Mouse (Mus musculus) c-Kit-positive CD71-negative TER-119-negative erythroid progenitor cells, embryonic 14.5 days (primary cell): Measurements from ENCODE around the gene Tusc1.

Experiments used
- DNase-seq: peaks from one replicate; pipeline ENCODE4 v3.0.0-alpha.2; 2013; ENCODE audit warnings: low read depth

Gene Tusc1

DNA sequence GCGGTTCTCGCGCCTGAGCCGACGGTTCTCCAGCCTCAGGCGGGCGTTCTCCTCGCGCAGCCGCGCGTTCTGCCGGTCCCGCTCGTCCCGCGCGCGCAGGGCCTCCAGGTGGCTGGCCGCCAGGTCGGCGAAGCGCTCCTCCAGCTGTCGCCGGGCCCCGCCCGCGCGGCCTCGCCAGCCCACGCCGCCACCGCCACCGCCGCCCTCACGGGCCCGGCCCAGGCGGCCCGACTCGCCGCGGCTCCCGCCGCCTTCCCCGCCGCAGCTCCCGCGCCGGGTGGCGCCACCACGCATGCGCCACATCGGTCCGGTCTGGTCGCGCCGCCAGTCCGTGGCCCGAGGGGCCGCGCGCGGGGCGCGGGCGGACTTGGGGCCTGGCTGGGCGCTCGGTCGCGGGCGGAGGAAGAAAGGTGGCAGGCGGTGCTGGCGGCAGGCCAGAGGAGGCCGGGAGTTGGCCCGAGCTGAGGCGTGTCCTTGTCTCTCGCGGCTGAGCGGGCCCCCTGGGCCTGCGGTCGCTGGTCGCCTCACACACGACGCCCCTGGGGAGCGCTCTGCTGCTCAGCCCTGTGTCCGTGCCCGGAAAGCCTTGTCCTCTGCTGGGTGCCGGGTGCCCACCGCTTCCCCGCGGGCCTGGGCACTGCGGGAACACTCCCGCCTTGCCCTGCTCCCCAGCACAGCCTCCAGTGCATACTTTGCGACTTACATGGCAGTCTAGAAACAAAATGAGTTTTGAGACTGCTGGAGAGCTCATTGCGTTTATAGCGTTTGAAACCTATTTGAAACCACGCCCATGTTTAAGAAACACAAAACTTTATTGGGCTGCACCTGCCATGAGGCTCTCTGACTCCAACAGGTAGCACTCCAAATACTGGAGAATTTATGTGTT lies at the start of gene Tusc1:
Gene Tusc1 (minus strand): TSS at position 394 of the 886 bp plus-strand sequence.
- DNase-seq, result peak; percentile 39

DNA sequence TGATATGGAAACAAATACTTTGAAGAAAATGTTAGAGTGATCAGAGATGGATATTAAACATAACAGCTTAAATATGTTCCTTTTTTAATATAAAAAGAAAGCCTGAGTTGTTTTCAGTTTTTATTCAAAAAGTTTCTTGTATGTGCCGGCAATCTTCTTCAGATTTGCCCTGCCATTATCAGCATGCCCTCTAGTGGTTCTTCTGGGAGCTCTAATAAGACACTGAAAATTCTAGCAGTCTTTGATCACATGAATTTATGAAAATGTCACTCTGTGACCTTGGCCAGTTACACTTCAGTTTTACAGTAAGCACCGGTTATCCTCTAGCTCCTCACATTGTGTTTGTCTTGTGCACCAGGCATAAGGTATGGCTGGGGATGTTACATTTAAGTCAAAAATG lies 17.6 kb upstream of the Tusc1 start:
- no peak for DNase-seq

DNA sequence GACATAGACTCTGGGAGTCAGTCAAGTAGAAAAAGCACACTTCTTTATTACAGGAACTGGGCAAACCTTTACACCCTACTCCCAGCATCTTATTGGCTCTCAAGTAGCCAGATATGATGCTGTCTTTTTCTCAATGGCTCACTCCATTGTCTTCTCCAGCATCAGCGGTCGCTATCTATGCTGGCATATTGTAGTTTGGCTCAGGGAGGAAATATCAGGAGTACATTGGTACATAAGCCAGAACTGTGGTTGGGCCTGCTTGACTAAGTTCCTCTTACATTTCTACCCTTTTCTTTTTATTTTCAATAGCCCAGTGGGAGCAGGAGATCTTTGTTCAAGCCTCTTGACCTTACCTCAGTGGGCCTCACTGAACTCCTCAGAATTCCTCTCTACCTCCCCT lies 9.0 kb upstream of the Tusc1 start:
- no peak for DNase-seq

DNA sequence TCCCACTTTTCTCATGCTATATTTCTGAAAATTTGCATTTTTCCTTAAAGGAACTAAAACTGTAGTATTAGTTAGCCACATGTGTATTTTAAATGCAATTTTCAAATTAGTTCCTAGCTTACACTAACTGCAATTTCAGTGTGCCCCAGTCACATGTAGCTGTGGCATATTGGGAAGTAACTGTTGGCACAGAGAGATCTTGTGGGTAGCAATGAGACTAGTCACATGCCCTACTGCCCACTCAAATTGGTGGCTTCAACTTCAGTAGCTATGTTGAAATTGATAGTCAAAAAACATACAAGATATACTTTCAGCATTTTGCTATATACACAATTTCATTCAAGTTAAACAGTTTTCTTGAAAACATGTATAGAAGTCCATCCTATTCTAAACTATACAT lies 6.3 kb upstream of the Tusc1 start:
- DNase-seq, result no peak

DNA sequence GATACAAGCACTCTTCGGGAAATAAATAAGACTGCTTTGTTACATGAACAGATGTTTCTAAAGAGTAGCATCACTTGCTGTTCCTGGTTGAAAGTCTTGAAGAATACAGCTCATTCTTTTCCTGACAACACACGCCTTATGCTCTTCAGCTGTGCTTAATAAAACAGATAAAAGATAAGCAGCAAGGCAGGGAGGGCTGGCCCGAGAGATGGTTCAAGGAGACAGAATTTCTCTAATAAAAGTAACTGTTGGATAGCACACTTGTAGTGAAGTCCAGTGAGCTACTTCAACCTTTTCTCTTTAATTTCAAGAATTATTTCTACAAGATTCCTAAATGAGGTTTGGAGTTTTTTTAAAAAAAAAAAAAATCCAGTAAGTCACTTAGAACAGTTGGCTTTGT lies 2.7 kb upstream of the Tusc1 start:
- no peak for DNase-seq

DNA sequence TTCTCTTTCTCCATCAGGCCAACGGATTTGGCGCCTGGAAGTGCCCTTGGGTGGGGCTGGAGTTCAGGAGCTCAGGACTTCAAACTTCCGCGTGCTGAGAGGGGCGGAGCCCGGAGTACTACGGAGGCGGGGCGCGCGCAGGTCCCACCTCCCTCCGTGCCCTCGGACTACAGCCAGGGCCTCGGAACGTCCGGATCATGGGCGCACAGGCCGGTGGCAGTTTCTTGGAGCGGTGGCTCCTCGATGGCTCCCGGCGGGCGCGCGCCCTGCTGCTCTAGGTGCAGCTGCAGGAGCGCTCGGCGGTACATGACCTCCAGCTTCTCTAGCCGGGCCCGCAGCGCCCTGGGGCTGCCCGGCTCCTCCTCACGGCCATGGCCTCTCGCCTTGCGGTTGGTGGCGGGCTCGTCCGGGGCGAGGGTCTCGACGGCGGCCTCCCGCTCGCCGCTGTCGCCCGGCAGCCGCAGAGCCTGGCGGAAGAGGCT lies 634 bp downstream of the Tusc1 start:
- peak; percentile 51 for DNase-seq

DNA sequence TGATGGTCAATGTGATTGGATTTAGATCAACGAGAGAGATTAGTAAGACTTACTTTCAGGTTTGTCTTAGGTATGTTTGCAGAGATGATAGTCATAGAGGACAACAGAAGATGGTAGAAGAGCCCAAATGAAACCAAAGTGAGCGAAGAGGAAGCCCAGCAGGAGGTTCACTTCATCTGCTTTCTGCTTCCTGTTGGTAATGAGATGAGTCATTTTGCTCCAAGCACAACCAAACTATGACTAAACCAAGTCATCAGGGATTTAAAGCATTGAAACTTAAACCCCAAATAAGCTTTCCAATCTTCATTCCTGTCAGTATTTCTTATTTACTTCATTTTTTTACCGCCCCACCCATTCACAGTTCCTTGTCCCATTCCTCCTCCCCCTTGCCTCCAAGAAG lies 27.8 kb downstream of the Tusc1 start:
- DNase-seq, result no peak

DNA sequence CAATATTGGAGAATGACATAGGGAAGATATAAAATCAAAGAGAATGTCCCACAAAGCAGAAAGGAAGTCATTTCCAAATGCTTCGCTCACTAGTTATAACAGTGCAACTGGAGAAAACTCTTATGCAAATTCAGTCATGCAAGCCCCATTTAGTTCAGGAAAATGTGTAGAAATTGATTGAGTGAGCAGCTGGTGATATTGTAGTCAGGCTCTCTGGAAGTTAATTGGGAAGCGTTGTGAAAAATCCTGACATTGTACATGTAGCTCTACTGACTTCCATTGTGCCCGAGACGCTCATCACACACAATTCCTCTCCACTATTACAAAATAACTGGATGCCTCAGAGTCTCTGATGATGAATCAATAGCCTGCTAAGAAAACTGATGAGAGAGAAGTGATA lies 49.2 kb downstream of the Tusc1 start:
- no peak for DNase-seq
